Mouse (Mus musculus): ENCODE results near the gene Was. TPM values are rescaled to one million over a fixed set of nuclear protein-coding genes. Genes with fewer than 3 reads are reported as not detected.

Gene Was
- total and polyA plus RNA-seq, 3 experiments: 146 to 167 TPM; not detected in 1

DNA sequence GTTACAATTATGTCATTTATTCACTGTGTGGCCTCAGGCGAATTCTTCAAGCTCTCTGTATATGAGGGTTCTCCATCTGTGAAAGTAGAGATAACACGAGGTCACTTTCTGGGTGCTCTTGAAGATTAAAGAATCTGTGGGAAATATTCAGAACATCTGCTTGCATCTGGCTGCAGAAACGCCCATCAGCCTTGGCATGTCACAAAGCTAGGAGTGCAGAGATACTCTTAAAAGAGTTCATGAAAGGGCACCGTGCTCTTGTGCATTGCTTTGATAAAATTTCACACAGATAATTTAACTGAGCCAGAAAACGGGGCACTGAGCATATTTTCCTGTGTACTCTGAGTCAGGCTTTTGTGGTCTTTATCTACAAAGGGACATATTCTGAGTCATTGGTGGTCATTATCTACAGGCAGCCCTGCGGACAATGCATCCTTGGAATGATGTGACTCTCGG is 11.9 kb upstream of the Was start (continued):
- TF ChIP-seq HCFC1 (IDR thresholded peaks at IDR 0.05; ENCODE audit: low read depth, low read length) (peak; percentile 55), MAX (IDR thresholded peaks at IDR 0.05; ENCODE audit: low read length) (peak; percentile 53), TCF12 (IDR thresholded peaks at IDR 0.05; ENCODE audit: low read depth, low read length) (peak; percentile 97), ZMIZ1 (IDR thresholded peaks at IDR 0.05; ENCODE audit: low read depth, low read length) (no peak), MAFK (IDR thresholded peaks at IDR 0.05; ENCODE audit: borderline replicate concordance, low read depth, low read length) (0 out of 2 replicates have a peak, but pooled peaks have one; percentile 59), ZKSCAN1 (IDR thresholded peaks at IDR 0.05; ENCODE audit: low read depth, low read length) (no peak), USF2 (IDR thresholded peaks at IDR 0.05; ENCODE audit: borderline replicate concordance in 1 of 2, insufficient read depth in 1 of 2, low read depth in 1 of 2, low read length in 2 of 2) (no peak), BHLHE40 (IDR thresholded peaks at IDR 0.05; ENCODE audit: borderline replicate concordance, low read depth, low read length) (peak; percentile 81; the same call in 1 of the 2 replicates), MYC (IDR thresholded peaks at IDR 0.05; ENCODE audit: low read depth, low read length) (peak; percentile 85), GABPA (IDR thresholded peaks at IDR 0.05; ENCODE audit: low read depth, low read length) (0 out of 2 replicates have a peak, but pooled peaks have one; percentile 33), POLR2AphosphoS5 (IDR thresholded peaks at IDR 0.05; ENCODE audit: borderline replicate concordance, low read depth, low read length) (no peak), MXI1 (IDR thresholded peaks at IDR 0.05; ENCODE audit: low read depth, low read length) (peak; percentile 63), JUND (IDR thresholded peaks at IDR 0.05; ENCODE audit: low read depth, low read length) (peak; percentile 95), TAL1 (IDR thresholded peaks at IDR 0.05; ENCODE audit: low read length) (peak; percentile 97)

DNA sequence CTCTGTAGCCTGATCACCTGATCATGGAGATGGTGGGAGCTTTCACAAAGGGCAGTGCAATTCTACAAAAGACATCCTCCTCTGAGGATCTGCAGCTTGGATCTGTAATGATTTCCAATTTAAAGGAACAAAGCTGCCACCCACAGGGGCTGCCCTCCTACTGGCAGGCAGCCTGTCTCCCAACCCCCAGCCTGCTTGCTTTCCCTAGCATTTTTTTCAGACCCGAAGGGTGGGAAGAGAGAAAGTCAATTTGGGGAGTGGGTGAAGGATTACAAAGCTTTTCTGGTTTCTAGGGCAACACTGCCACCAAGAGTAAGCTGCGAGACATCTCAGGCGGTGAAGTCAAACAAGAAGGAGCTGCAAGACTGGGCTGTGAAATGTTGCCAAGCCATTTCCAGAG is 10.7 kb upstream of the Was start:
- Histone ChIP-seq H3K9ac (ENCODE audit: control insufficient read depth, low read depth, low read length, poor library complexity, severe bottlenecking) (no peak overlapping the region), H3K4me3 (ENCODE audit: control insufficient read depth in 1 of 2, insufficient read depth in 1 of 2, low read depth in 2 of 2, low read length in 2 of 2) (no peak overlapping the region), H3K9me3 (replicated peaks; ENCODE audit: insufficient read depth, low read length) (no peaks in the 10 kb centered on the region), H3K27me3 (ENCODE audit: control insufficient read depth in 1 of 2, insufficient read depth in 2 of 2, low read length in 2 of 2) (no peaks in the 10 kb centered on the region), H3K79me2 (ENCODE audit: control insufficient read depth, insufficient read depth, low read length, poor library complexity) (peaks cover 2% of the 10 kb centered on the region; the same call in 1 of the 2 replicates), H3K36me3 (ENCODE audit: control insufficient read depth in 1 of 2, insufficient read depth in 2 of 2, low read length in 2 of 2) (peaks cover 0 to 29% of the 10 kb centered on the region in 2 experiments; a peak in 2 of 4 replicates), H3K4me1 (ENCODE audit: control insufficient read depth in 1 of 2, insufficient read depth in 2 of 2, low read length in 2 of 2) (peaks cover 4 to 30% of the 10 kb centered on the region in 2 experiments; a peak in 3 of 4 replicates), H3K27ac (ENCODE audit: control insufficient read depth, low read depth, low read length) (peak overlapping the region; percentile 81; the same call in 1 of the 2 replicates)
- DNase-seq (ENCODE audit: low read depth, low spot score): no peak
- TF ChIP-seq ETS1 (IDR thresholded peaks at IDR 0.05; ENCODE audit: low read depth, low read length) (no peak), TCF12 (IDR thresholded peaks at IDR 0.05; ENCODE audit: low read depth, low read length) (no peak), ZMIZ1 (IDR thresholded peaks at IDR 0.05; ENCODE audit: low read depth, low read length) (no peak), SIN3A (IDR thresholded peaks at IDR 0.05; ENCODE audit: low read length) (0 out of 2 replicates have a peak, but pooled peaks have one; percentile 35), KAT2A (conservative IDR thresholded peaks at IDR 0.05; ENCODE audit: low read depth, low read length) (no peak), GATA1 (IDR thresholded peaks at IDR 0.05; ENCODE audit: low read depth, low read length) (no peak), GABPA (IDR thresholded peaks at IDR 0.05; ENCODE audit: low read depth, low read length) (no peak), RAD21 (IDR thresholded peaks at IDR 0.05; ENCODE audit: low read depth, low read length) (peak; percentile 61), MXI1 (IDR thresholded peaks at IDR 0.05; ENCODE audit: low read depth, low read length) (no peak), TAL1 (IDR thresholded peaks at IDR 0.05; ENCODE audit: low read length) (no peak), SMC3 (IDR thresholded peaks at IDR 0.05; ENCODE audit: low read depth, low read length) (peak; percentile 37), MAX (IDR thresholded peaks at IDR 0.05; ENCODE audit: low read length) (no peak), USF1 (IDR thresholded peaks at IDR 0.05; ENCODE audit: low read depth, low read length) (no peak), TBP (IDR thresholded peaks at IDR 0.05; ENCODE audit: low read depth, low read length) (no peak), E2F4 (IDR thresholded peaks at IDR 0.05; ENCODE audit: borderline replicate concordance, low read depth, low read length) (no peak), NELFE (IDR thresholded peaks at IDR 0.05; ENCODE audit: low read depth, low read length) (no peak), USF2 (IDR thresholded peaks at IDR 0.05; ENCODE audit: borderline replicate concordance in 1 of 2, insufficient read depth in 1 of 2, low read depth in 1 of 2, low read length in 2 of 2) (no peak), ELF1 (IDR thresholded peaks at IDR 0.05; ENCODE audit: low read depth, low read length) (no peak), HCFC1 (IDR thresholded peaks at IDR 0.05; ENCODE audit: low read depth, low read length) (no peak), JUND (IDR thresholded peaks at IDR 0.05; ENCODE audit: low read depth, low read length) (no peak), MAZ (IDR thresholded peaks at IDR 0.05; ENCODE audit: low read depth, low read length) (no peak), CHD1 (IDR thresholded peaks at IDR 0.05; ENCODE audit: low read depth, low read length) (no peak), CTCF (IDR thresholded peaks at IDR 0.05 in 2 of 3, conservative IDR thresholded peaks at IDR 0.05 in 1 of 3; ENCODE audit: control insufficient read depth in 1 of 3, insufficient read depth in 1 of 3, low read depth in 2 of 3, low read length in 3 of 3, poor library complexity in 1 of 3, severe bottlenecking in 1 of 3) (peak; percentile 22 to 56 (median 40); a peak in 5 of 6 replicates), POLR2AphosphoS2 (IDR thresholded peaks at IDR 0.05; ENCODE audit: low read length) (no peak), ZNF384 (IDR thresholded peaks at IDR 0.05; ENCODE audit: low read depth, low read length) (peak; percentile 60; the same call in 1 of the 2 replicates), UBTF (IDR thresholded peaks at IDR 0.05; ENCODE audit: borderline replicate concordance, insufficient read depth, low read depth, low read length) (no peak), RCOR1 (IDR thresholded peaks at IDR 0.05; ENCODE audit: low read depth, low read length) (no peak), ZKSCAN1 (IDR thresholded peaks at IDR 0.05; ENCODE audit: low read depth, low read length) (no peak), CHD2 (IDR thresholded peaks at IDR 0.05; ENCODE audit: low read length) (no peak), BHLHE40 (IDR thresholded peaks at IDR 0.05; ENCODE audit: borderline replicate concordance, low read depth, low read length) (no peak)
